Mouse (Mus musculus) inflammation-experienced regulatory T-cells, adult 16 weeks (primary cell): ENCODE data around the gene Sf3b6. TPM values are rescaled to one million over a fixed set of nuclear protein-coding genes. Genes with fewer than 3 reads are reported as not detected.

Experiments used
- polyA plus RNA-seq: library from polyadenylated mRNA; unstranded; fragments of 100-300 nt; shearing (Covaris generic); gene quantifications from one replicate; pipeline ENCODE4 v1.2.1, GENCODE M21; 2017

The Sf3b6 gene
- 400 TPM for polyA plus RNA-seq

DNA sequence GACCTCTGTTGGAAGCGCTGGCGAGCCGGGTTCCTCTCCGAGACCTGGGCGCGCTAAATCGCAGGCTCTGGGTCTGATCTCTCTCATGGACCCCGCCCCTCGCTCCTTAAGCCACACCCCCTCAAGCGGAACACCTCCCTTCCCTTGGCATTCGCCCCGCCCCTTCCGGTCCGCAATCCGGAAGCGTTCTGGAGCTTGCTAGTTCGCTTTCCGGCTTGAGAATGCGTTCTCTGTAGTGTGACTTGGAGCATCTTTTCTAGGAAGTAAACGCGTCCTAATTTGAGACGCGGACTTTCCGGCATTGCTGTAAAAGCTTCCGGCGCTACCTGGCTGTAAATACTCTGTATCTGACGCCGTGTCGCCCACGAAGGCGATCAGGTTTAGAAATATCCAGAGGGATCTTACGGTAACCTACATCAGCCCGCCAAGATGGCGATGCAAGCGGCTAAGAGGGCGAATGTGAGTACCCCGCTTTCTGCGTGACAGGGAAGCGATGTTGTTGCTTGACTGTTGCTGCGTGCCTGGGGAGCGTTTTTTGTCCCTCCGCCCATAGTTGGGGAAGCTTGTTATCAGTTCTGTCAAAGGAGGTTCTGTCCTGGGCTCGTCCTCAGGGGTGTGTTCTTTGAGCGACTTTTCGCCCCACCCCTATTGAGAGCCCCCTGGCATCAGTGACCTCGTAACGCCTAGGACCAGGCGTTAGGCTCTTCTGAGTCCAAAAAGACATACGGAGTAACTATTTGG, at the start of gene Sf3b6:
Sf3b6 (plus strand) TSS at position 184 of the 741 bp plus-strand sequence.

DNA sequence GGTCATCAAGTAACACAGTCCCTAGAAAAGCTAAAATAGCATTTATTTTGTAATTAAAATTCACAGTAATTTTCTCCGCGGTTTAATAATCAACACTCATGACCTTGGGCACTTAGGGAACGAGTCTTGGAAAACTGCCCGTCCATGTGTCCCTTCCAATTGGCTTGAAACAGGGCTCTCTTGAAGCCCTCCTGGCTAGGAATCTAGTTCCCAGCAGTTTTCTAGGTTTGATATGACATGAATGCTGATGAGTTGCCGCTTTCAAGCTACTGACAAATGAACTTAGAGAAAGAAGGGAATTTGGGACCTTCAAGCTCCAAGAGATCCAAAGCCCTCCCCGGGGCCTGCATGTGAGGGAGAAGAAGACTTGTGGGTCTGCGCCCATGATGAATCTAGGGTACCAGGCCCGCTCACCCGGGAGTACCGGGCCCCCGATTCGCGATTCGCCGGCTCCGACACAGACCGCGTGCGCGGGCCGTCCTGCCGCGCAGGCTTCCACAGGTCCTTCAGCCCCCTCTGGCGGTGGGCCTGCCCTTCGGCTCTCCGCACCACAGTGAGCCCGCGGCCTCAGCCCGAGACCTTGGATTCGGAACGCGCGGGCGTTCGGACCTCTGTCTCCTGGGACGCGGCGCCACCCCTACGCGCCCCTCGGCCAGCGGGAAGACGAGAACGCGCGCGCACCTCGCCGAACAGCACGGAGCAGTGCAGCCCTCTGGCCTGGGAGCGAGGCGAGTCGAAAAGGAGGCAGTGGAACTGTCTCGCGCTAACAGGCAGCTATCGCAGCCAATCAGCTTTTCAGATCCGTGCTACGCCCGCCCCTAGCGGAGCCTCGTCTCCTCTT, 48.6 kb upstream of the Sf3b6 start, which contains the start of the genes Pfn4 and Fam228b:
Pfn4 (plus strand) TSS at position 531 of the 841 bp plus-strand sequence.
Fam228b (minus strand) TSS at position 776 of the 841 bp plus-strand sequence.

DNA sequence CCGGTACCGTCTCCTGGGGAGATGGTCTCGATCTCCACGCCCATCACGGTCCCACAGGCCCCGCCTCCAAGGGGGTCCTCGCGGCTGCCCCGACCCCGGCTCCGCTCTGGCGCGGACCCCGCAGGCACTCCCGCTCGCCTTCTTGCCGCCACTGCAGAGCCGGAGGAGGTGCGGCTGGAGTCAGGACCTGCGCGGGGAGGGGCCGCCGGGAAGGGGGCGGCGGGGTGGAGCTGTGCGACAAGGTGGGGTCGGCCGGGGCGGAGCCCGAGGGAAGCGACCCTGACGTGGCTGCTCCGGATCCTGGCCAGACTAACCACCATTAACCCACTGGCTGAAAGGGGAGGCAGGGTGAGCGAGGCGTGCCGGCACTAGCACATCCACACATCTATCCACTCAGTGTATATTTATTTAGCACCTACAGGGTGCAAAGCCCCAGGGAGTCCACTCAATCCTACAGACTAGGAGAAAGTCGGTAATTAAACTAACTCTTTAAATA, 24.1 kb downstream of the Sf3b6 start, which contains the start of gene Fkbp1b:
Fkbp1b (minus strand) TSS at position 200 of the 496 bp plus-strand sequence.

DNA sequence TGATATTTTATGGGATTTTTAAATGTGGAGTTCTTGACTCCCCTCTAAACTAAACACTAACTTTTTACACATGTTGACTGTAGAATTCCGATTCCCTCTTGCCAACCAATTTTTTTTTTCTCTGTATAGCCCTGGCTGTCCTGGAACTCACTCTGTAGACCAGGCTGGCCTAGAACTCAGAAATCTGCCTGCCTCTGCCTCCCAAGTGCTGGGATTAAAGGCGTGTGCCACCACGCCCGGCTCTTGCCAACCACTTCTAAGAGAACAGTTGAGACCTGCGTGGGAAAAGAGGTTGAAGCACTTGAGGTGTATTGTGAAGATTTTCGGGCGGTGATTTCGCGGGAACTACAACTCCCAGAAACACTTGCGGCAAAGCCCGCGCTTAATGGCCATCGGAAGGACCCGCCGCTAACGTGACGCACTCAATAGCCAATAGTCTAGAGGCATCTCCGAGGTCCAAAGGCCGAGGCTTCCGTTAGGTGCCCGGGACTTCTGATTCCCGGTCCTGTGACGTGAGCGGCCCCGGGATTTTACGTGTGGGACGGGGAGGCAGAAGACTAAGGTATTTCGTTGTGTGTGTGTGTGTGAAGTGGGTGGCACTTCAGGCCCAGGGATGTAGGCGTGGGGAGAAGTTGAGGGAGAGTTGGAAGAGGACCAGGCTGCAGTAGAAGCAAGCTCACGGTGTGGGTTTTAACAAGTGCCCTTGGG, 25.7 kb downstream of the Sf3b6 start, which contains the start of gene Wdcp:
Wdcp (plus strand) TSS at position 414 of the 708 bp plus-strand sequence.

DNA sequence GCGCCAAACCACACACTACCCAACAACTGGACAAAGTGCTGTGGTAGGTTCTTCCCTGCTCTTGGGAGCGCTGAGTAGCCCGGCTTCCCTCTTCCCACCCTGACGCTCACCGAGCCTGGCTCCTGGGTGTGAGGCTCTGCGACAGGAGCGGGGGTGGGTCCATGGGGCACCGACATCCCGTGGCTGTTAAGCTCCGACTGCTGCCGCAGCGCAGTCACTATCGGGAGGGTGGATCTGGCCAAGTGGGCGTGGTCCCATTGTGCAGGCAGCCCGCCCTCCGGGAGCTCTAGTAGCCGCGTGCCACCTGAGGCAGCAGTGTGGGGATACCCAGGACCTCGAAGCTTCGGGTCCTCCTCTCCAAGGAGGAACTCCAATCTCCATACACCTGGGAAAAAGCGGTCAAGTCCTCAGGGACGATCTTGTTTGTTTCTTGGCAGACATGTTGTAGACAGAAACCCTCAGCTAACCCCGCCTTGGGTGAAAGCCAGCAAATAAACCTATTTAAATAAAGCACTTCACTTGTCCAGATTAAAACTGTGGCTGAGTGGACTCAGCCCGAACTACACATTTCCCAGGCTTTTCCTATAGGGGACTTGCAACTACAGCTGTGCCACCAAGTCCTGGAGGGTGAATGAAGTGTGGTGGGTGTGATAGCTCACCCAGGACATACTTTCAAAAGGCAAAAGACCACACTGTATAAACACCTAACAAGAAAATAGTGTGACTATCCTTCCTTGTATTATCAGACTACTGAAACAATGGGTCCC, 57.0 kb downstream of the Sf3b6 start, which contains the start of gene Mfsd2b:
Mfsd2b (minus strand) TSS at position 199 of the 767 bp plus-strand sequence.

Other genes with a start within 250 kb of the Sf3b6 start
- 40.6 TPM for gene Itsn2, start 224.9 kb upstream of the Sf3b6 start, polyA plus RNA-seq
- gene Gm3625, start 224.6 kb upstream of the Sf3b6 start, polyA plus RNA-seq, result not detected
- gene Fam228a, start 79.1 kb upstream of the Sf3b6 start, polyA plus RNA-seq, result not detected
- gene Pfn4, start 48.5 kb upstream of the Sf3b6 start, polyA plus RNA-seq, result not detected
- not detected for gene Fam228b, start 48.3 kb upstream of the Sf3b6 start, polyA plus RNA-seq
- gene Fkbp1b, start 24.0 kb downstream of the Sf3b6 start, polyA plus RNA-seq, result not detected
- gene Wdcp, start 25.8 kb downstream of the Sf3b6 start, polyA plus RNA-seq, result 12.1 TPM
- 0.43 TPM for gene Mfsd2b, start 56.8 kb downstream of the Sf3b6 start, polyA plus RNA-seq
- 17.1 TPM for gene Ubxn2a, start 90.2 kb downstream of the Sf3b6 start, polyA plus RNA-seq
- 9.2 TPM for gene Atad2b, start 99.8 kb downstream of the Sf3b6 start, polyA plus RNA-seq